In the genomic region with DNA sequence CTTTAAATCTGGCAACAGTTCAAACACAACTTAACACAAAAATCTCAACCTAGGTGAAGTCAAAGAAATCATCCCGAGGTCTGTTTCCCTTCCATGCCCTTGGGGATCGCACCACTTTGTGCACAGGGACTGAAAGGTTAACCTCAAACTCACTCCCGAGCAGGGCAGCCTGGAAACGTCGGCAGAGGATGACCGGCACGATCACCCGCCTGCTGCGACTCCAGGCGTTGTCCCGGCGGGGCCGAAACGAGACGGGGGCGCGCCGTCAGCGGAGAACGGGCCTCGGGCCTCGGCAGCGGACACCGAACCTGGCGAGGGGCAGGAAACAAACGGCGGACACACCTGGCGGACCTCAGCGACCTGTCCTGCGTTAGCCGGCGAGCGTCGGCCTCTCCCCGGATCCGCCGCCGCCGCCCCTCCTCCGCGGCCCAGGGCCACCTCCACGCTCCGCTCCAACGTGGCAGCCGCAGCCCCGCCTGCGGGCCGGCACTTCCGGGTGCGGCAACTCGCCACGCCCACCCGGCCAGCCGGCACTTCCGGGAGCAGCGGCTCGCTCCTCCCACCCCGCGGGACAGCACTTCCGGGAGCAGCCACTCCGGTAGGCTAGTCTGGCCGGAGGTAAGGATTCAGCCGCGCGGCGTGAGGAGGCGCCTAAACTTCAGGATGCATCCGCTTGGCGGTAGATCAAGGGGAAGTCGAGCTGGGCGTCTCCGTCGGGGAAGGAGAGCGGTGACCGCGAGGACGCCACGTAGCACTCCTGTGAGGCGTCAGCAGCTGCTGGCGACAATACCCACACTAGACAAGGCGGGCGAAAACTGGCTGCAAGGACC, we compare ENCODE assay signal across 8 mouse cellular contexts. TPM values are rescaled to one million over a fixed set of nuclear protein-coding genes. Genes with fewer than 3 reads are reported as not detected.
DNase-seq lines count a peak whose midpoint lies in the region; ATAC-seq and TF ChIP-seq lines count a peak whose summit lies in the region.

A gene (minus strand): TSS at position 474 of the 830 bp plus-strand sequence.

- peak within 1 kb of the TSS; percentile 99 for H3K4me3 ChIP-seq in G1E (ENCODE audit: low read depth, low read length)
- peak within 1 kb of the TSS; percentile 86 for H3K4me3 ChIP-seq in forebrain, postnatal 0 days (ENCODE audit: low read depth, low read length)
- peak within 1 kb of the TSS; percentile 66 for H3K4me3 ChIP-seq in lung, embryonic 15.5 days

- H3K4me1 ChIP-seq in G1E (ENCODE audit: insufficient read depth, low read depth, low read length) = peaks cover 36% of the 10 kb centered on the region
- H3K4me1 ChIP-seq in forebrain, postnatal 0 days (ENCODE audit: insufficient read depth) = peaks cover 14% of the 10 kb centered on the region; the same call in 1 of the 2 replicates
- peaks cover 26% of the 10 kb centered on the region for H3K4me1 ChIP-seq in lung, embryonic 15.5 days

- H3K27ac ChIP-seq in forebrain, postnatal 0 days (ENCODE audit: low read depth, low read length) = peak within 1 kb of the TSS; percentile 85
- H3K27ac ChIP-seq in lung, embryonic 15.5 days = peak within 1 kb of the TSS; percentile 93

- ATAC-seq in G1E (ENCODE audit: extremely low read depth, insufficient number of reproducible peaks, low FRiP score, poor library complexity, severe bottlenecking) = peak; percentile 91
- ATAC-seq in forebrain, postnatal 0 days = peak; percentile 98
- peak; percentile 97 for ATAC-seq in lung, embryonic 15.5 days (ENCODE audit: borderline replicate concordance, extremely low read depth, low FRiP score, low TSS enrichment)

- H3K9me3 ChIP-seq in G1E (replicated peaks) = no peaks in the 10 kb centered on the region
- H3K9me3 ChIP-seq in forebrain, postnatal 0 days (ENCODE audit: low read length) = no peaks in the 10 kb centered on the region
- no peaks in the 10 kb centered on the region for H3K9me3 ChIP-seq in lung, embryonic 15.5 days

- H3K4me2 ChIP-seq in forebrain, postnatal 0 days (ENCODE audit: low read depth) = peak within 1 kb of the TSS; percentile 65
- H3K4me2 ChIP-seq in lung, embryonic 15.5 days = peak within 1 kb of the TSS; percentile 60

- peak; percentile 94 for DNase-seq in G1E (ENCODE audit: low spot score)
- DNase-seq in cerebellum, adult 18-20 months = peak; percentile 97 to 99
- DNase-seq in forebrain, postnatal 0 days = peak; percentile 96
- peak; percentile 99 for DNase-seq in heart, postnatal 4 days
- DNase-seq in layer of hippocampus, adult 8-10 months (ENCODE audit: low spot score in 2 of 2) = peak; percentile 95
- peak; percentile 98 for DNase-seq in ovary, adult 18-20 months (ENCODE audit: low spot score)
- peak; percentile 95 for DNase-seq in thymus, postnatal 0 days (ENCODE audit: low spot score)

- H3K9ac ChIP-seq in forebrain, postnatal 0 days = peak within 1 kb of the TSS; percentile 74
- peak within 1 kb of the TSS; percentile 66 for H3K9ac ChIP-seq in lung, embryonic 15.5 days

- no peak for TF ChIP-seq CTCF in G1E (IDR thresholded peaks at IDR 0.05; ENCODE audit: low read depth, low read length)
- peak; percentile 33 for TF ChIP-seq CTCF in forebrain, postnatal 0 days (IDR thresholded peaks at IDR 0.05; ENCODE audit: low read depth)

- H3K36me3 ChIP-seq in G1E (replicated peaks) = peaks cover 53% of the 10 kb centered on the region
- peaks cover 20% of the 10 kb centered on the region for H3K36me3 ChIP-seq in forebrain, postnatal 0 days (ENCODE audit: insufficient read depth)
- H3K36me3 ChIP-seq in lung, embryonic 15.5 days = peaks cover 26% of the 10 kb centered on the region

- H3K27me3 ChIP-seq in G1E (ENCODE audit: insufficient read depth, low read length) = no peaks in the 10 kb centered on the region
- no peaks in the 10 kb centered on the region for H3K27me3 ChIP-seq in forebrain, postnatal 0 days (ENCODE audit: insufficient read depth, low read length)
- H3K27me3 ChIP-seq in lung, embryonic 15.5 days = no peaks in the 10 kb centered on the region

- WGBS in forebrain, postnatal 0 days = under 1% methylated on average over 79 of the region's 82 CpGs
- WGBS in lung, embryonic 15.5 days = under 1% methylated on average over 82 of the region's 82 CpGs

RNA-seq across cellular contexts. Expression of the gene that starts here (rescaled TPM):
- total RNA-seq in G1E (2014; fragmentation: Nextera tagmentation) (173 and 224 TPM in 2 replicates), G1E (2017) (69.5 and 71.0 TPM in 2 replicates)
- 132 and 146 TPM in 2 replicates for polyA plus RNA-seq in G1E (2012)
- total RNA-seq in forebrain, postnatal 0 days (2014; rRNA removed) = 123 and 160 TPM in 2 replicates
- polyA plus RNA-seq in forebrain, postnatal 0 days (2015; fragmentation: Nextera tagmentation; extraction: Ambion mirVana) = 77.5 and 78.6 TPM in 2 replicates
- 100 to 1,000 TPM; 156 to 166 TPM for total RNA-seq in heart, postnatal 4 days (2021)
- 100 to 1,000 TPM; 104 to 115 (median 109) TPM for total RNA-seq in layer of hippocampus, adult 8-10 months (2022)
- 145 and 152 TPM in 2 replicates for polyA plus RNA-seq in lung, embryonic 15.5 days (2015; fragmentation: Nextera tagmentation; extraction: Ambion mirVana)
- polyA plus RNA-seq in thymus, postnatal 0 days (2015; fragmentation: Nextera tagmentation; extraction: Ambion mirVana) = 75.0 and 79.4 TPM in 2 replicates

Comparison
In these comparisons a context has a peak if more than half of its experiments do, and no peak if none do; other contexts are left out.
1. Peak in every context shown above with its lines: DNase-seq, ATAC-seq, H3K4me3 ChIP-seq and H3K27ac ChIP-seq.